Mouse (Mus musculus): ENCODE measurements around the gene Cd3eap. TPM values are rescaled to one million over a fixed set of nuclear protein-coding genes. Genes with fewer than 3 reads are reported as not detected.

Cd3eap gene
- polyA plus RNA-seq, 1 experiment from 2014 or later, result 20.5 TPM

DNA sequence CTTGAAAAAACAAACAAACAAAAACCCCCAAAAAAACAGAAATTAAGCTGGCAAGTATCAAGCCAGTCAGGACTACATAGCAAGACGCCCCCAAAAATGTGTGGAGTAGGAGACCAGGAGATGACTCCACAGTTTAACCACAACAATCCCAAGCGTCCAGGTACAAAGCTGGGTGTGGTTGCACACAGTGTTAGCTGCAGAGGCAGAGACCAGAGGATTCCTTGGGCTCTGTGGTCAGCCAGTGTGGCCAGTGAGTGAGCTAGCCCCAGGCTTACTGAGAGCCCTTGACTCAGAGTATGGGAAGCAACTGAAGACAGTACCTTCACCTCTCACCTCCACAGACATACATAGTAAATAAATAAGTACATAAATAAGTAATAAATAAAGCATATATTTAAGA, 27.4 kb downstream of the Cd3eap start:
- no peak overlapping the region for H3K4me3 ChIP-seq (ENCODE audit: inconsistent target)
- no peaks in the 10 kb centered on the region for H3K79me2 ChIP-seq (ENCODE audit: inconsistent target)
- no peaks in the 10 kb centered on the region for H3K36me3 ChIP-seq (ENCODE audit: inconsistent target)
- no peak overlapping the region for H3K27ac ChIP-seq
- WGBS (ENCODE audit: missing documents), result 84% methylated on average over 2 of the region's 2 CpGs

DNA sequence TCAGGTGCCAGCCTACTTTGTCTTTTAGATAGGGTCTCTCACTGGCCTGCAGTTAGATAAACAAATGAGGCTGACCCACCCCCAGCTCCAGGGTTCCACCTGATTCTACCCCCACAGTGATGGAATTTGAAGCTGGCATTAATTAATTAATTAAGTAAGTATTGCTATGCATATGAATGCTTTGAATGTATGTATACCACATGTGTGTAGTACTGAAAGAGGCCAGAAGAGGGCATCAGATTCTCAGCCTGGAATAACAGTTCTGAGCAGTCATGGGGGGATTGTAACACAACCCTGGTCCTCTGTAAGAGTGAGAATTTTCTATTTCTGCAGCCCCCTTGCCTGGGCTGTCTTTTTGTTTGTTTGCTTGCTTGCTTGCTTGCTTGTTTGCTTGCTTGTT, 30.9 kb downstream of the Cd3eap start:
- Histone ChIP-seq H3K27ac (no peak overlapping the region), H3K36me3 (ENCODE audit: inconsistent target) (no peaks in the 10 kb centered on the region), H3K4me3 (ENCODE audit: inconsistent target) (no peak overlapping the region), H3K79me2 (ENCODE audit: inconsistent target) (no peaks in the 10 kb centered on the region)

DNA sequence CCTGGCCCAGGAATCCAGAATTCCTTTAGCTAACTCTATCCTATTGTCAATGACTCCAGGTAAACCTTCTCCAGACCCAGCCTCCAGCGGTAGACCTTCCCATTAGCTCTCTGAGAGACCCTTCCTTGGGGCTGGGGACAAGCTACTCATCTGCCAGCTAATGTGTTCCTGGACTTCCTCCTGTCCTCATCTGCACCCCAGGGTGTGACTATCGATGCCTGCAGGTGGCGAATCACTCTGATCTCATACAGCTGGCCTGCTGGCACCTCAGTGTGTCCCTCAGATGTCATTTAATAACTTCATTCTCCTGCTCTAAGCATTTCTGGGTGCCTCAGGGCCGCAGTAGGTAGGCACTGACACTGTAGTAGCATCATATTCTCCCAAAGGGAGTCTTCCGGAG, 31.5 kb downstream of the Cd3eap start:
- 75% methylated on average over 5 of the region's 5 CpGs for WGBS (ENCODE audit: missing documents)
- Histone ChIP-seq H3K27ac (no peak overlapping the region), H3K79me2 (ENCODE audit: inconsistent target) (no peaks in the 10 kb centered on the region), H3K36me3 (ENCODE audit: inconsistent target) (no peaks in the 10 kb centered on the region), H3K4me3 (ENCODE audit: inconsistent target) (no peak overlapping the region)

DNA sequence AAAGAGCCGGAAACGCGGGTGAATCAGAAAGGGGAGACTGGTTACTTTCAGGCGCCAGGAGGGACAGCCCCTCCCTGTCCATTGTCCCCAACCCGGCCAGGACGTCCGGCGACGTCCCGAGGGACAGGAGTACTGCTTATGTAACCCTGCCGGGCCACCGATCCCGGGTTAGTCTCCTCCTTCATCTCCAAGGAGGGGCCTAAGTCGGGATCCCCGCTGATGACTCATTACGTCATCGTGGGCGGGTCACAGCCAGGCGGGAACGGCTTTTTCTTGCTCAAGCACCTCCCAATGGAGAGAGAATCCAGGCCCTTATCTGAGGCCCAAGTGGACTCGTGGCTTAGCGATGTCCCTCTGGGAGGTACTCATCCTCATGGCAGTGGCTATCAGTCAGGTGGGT, 32.2 kb downstream of the Cd3eap start:
- 7% methylated on average over 18 of the region's 22 CpGs for WGBS (ENCODE audit: missing documents)
- Histone ChIP-seq H3K27ac (no peak overlapping the region), H3K4me3 (ENCODE audit: inconsistent target) (peak overlapping the region; percentile 24; the same call in 1 of the 2 replicates), H3K79me2 (ENCODE audit: inconsistent target) (no peaks in the 10 kb centered on the region), H3K36me3 (ENCODE audit: inconsistent target) (no peaks in the 10 kb centered on the region)

DNA sequence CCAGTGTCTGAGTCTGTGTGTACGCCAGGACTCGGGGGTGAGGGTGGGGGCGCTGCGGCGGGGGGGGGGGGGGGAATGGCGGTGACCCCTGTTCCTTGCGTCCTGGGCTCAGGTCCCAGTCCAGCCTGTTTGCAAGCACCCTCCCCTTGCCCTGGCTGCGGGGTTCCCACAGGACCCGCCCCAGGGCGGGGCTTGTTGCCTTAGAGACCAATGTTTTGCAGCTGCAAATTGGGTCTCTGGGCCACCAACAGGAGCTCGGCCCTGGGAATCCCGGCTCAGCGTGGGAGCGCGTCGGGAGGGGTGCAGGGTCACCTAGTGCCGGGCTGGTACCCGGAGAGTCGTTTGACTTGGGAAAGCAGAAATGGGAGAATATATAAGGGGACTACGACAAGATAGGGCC, 32.9 kb downstream of the Cd3eap start:
- Histone ChIP-seq H3K27ac (no peak overlapping the region), H3K36me3 (ENCODE audit: inconsistent target) (no peaks in the 10 kb centered on the region), H3K4me3 (ENCODE audit: inconsistent target) (peak overlapping the region; percentile 24; the same call in 1 of the 2 replicates), H3K79me2 (ENCODE audit: inconsistent target) (no peaks in the 10 kb centered on the region)
- under 1% methylated on average over 18 of the region's 20 CpGs for WGBS (ENCODE audit: missing documents)

DNA sequence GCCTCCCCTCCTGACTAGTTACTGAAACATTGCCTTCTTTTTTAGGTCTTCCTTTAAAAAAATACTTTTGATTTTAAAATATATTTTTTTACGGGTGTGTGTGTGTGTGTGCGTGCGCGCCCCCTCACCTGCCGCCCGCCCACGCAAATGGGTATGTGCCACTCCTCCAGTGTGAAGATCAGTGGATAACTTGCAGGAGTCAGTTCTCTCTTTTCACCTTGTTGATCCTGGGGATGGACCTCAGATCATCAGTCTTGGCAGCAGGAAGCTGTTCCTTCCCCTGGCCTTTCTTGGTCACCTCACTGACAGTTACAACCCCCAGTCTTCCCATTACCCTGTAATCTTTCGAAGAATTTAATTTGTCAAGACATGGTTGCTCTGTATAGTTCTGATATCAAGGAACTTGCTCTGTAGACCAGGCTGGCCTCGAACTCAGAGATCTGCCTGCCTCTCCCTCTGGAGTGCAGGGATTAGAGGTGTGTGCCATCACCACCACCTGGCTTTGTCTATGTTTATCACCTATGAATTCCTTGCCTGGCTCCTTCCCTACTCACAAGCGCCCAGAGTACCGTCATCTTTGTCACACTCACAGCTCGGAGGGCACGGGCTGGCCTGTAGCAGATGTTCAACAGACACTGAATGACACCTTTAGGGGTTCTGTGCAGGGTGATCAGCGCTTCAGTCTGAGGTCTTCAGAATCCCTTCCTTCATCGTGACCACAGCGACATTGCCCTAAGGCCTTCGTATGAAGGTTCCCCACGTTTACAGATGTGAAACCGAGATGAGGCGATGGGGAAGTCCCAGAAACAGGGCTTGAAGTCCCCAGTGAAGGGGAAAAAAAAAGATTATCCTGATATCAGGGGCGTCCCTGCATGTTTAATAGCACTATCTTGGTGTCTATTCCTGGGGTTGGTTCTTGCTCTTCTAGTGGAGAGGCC, 33.8 kb downstream of the Cd3eap start:
- Histone ChIP-seq H3K4me3 (ENCODE audit: inconsistent target) (no peak overlapping the region), H3K27ac (no peak overlapping the region), H3K36me3 (ENCODE audit: inconsistent target) (no peaks in the 10 kb centered on the region), H3K79me2 (ENCODE audit: inconsistent target) (no peaks in the 10 kb centered on the region)
- WGBS (ENCODE audit: missing documents), result 54% methylated on average over 20 of the region's 21 CpGs

DNA sequence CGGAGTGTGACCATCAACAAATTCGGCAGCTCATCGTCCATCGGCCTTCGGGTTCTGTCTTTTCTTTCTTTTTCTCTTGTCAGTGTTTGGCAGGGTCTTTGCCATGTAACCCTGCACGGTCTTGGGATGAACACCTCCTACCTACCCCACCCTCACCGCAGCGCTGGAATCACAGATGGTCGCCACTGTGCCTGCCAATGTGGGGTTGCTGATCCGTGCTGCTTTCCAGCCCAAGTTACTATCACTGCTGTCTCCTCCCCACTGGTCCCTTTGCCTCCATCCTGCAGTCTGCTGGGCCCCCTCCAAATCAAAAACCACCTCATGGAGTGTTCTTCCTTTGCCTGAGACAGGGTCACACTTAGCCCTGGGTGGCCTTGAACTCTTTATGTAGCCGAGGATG, 35.1 kb downstream of the Cd3eap start:
- Histone ChIP-seq H3K36me3 (ENCODE audit: inconsistent target) (no peaks in the 10 kb centered on the region), H3K79me2 (ENCODE audit: inconsistent target) (no peaks in the 10 kb centered on the region), H3K4me3 (ENCODE audit: inconsistent target) (no peak overlapping the region), H3K27ac (no peak overlapping the region)
- WGBS (ENCODE audit: missing documents), result 96% methylated on average over 11 of the region's 11 CpGs

DNA sequence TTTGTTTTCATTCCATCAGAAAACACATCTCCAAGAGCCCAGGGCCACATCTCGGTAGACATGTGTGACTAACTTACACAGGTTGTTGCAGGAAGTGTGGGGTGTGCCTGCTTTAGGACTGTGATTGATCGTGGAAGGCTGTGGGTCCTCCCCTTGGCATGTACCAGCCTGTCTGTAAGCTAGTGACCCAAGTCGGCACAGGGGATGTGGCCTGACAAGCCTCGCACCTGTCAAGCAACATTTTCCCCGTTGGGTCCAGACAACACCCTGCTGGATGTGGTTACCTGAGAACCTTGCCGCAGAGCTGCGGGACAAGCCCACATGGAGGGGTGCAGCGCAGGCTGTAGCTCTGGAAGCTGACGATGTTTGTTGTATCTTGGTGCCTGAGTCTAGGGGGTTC, 36.8 kb downstream of the Cd3eap start:
- 81% methylated on average over 9 of the region's 9 CpGs for WGBS (ENCODE audit: missing documents)

DNA sequence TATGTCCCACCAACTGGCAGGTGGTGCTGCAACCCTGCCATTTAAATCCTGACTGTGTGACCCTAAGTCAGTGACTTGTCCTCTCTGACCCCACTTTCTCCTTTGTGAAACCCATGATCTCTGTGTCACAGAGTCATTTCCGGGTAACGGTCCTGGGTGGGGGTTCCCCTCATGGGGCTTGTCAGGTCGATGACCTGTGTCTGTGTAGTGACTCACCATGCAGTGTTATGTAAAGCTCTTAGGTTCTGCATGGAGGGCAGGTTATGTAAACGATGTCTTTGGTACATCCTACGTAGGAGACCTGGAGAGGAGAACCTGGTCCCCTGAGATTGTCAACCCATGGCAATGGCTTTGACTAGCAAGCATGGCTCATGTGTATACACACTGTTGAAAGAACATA, 37.8 kb downstream of the Cd3eap start:
- 9% methylated on average over 5 of the region's 5 CpGs for WGBS (ENCODE audit: missing documents)
- Histone ChIP-seq H3K36me3 (ENCODE audit: inconsistent target) (no peaks in the 10 kb centered on the region), H3K79me2 (ENCODE audit: inconsistent target) (no peaks in the 10 kb centered on the region), H3K4me3 (ENCODE audit: inconsistent target) (no peak overlapping the region), H3K27ac (no peak overlapping the region)

More for the DNA sequence above, 36.8 kb downstream of the Cd3eap start:
- no peaks in the 10 kb centered on the region for H3K36me3 ChIP-seq (ENCODE audit: inconsistent target)
- no peak overlapping the region for H3K27ac ChIP-seq
- no peaks in the 10 kb centered on the region for H3K79me2 ChIP-seq (ENCODE audit: inconsistent target)
- no peak overlapping the region for H3K4me3 ChIP-seq (ENCODE audit: inconsistent target)

DNA sequence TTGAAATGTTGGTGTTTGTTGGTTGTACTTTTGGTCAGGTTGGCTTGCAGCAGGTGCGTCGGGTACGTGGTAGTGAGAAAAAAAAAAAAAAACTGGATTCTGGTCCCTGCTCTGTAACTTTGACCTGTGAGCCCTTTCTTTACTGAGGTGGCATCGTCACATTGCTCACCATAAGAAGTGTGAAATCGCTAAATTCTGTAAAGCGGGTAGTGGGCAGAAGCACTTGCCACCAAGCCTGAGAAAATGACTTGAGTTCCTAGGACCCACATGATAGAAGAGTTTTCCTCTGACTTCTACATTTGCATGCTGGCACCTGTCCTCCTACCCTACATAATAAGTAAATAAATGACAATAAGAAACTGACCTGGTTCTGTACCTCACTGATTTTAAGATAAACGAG, 38.6 kb downstream of the Cd3eap start:
- 57% methylated on average over 7 of the region's 7 CpGs for WGBS (ENCODE audit: missing documents)
- Histone ChIP-seq H3K79me2 (ENCODE audit: inconsistent target) (no peaks in the 10 kb centered on the region), H3K27ac (no peak overlapping the region), H3K4me3 (ENCODE audit: inconsistent target) (no peak overlapping the region), H3K36me3 (ENCODE audit: inconsistent target) (no peaks in the 10 kb centered on the region)

DNA sequence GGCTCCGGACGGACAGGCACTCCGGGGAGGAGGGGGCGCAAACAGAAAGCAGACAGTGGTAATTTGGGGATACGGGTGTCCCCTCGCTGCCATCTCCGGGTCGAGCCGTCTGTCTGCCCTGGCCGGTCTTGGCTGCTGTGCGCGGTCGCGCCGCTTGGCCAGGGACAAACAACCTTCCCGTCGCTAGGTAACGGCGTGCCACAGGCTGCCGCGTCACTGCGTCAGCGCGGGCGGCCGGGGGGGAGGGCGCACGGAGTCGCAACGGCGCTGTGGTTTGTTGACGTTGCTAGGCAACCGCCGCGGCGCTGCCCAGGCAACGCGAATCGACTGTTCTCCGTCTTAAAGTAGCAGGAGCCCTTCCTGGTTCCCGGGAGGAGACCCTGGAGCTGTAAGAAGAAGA, 39.4 kb downstream of the Cd3eap start:
- H3K27ac ChIP-seq, result peak overlapping the region; percentile 22
- H3K4me3 ChIP-seq (ENCODE audit: inconsistent target), result no peak overlapping the region; the same call in 1 of the 2 replicates
- WGBS (ENCODE audit: missing documents), result 3% methylated on average over 37 of the region's 41 CpGs
- no peaks in the 10 kb centered on the region for H3K79me2 ChIP-seq (ENCODE audit: inconsistent target)
- no peaks in the 10 kb centered on the region for H3K36me3 ChIP-seq (ENCODE audit: inconsistent target)

DNA sequence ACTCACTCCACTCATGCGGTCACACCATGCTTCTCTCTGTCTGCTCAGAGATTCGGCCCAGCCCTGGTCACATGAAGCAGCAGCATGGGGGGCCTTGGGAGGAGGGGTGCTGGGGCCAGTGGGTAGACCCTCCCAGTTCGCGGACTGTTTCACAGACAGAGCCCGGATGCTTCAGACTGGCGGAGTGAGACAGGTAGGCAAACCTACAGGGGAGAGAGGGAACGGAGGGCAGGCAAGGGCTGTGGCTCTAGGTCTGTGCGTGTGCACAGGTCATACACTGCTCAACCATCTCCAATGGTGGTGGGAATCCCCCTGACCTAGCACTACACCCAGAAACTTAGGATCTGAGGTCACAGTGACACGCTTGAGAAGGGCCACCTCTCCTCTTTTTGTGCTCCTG, 39.8 kb downstream of the Cd3eap start:
- H3K36me3 ChIP-seq (ENCODE audit: inconsistent target), result no peaks in the 10 kb centered on the region
- H3K79me2 ChIP-seq (ENCODE audit: inconsistent target), result no peaks in the 10 kb centered on the region
- peak overlapping the region; percentile 22 for H3K27ac ChIP-seq
- WGBS (ENCODE audit: missing documents), result 69% methylated on average over 8 of the region's 9 CpGs
- H3K4me3 ChIP-seq (ENCODE audit: inconsistent target), result no peak overlapping the region

DNA sequence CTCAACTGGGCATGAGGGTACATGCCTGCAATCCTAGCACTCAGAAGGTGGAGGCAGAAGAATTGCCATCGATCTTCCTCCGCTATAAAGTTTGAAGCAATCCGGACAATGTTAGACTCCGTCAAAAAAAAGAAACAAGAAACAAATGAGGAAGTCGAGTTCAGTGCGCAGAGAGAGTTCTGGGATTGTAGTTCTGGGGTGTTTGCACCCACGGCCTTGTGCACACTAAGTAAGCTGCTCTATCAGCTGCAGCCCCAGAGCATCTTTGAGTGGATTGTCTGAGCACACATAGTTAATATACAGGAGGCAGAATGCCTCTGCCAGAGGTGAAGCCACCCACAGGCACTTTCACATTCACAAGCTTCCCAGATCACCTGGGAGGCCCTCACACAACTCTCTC, 40.6 kb downstream of the Cd3eap start:
- Histone ChIP-seq H3K4me3 (ENCODE audit: inconsistent target) (no peak overlapping the region), H3K36me3 (ENCODE audit: inconsistent target) (no peaks in the 10 kb centered on the region), H3K79me2 (ENCODE audit: inconsistent target) (no peaks in the 10 kb centered on the region), H3K27ac (peak overlapping the region; percentile 73)
- 4% methylated on average over 7 of the region's 7 CpGs for WGBS (ENCODE audit: missing documents)

DNA sequence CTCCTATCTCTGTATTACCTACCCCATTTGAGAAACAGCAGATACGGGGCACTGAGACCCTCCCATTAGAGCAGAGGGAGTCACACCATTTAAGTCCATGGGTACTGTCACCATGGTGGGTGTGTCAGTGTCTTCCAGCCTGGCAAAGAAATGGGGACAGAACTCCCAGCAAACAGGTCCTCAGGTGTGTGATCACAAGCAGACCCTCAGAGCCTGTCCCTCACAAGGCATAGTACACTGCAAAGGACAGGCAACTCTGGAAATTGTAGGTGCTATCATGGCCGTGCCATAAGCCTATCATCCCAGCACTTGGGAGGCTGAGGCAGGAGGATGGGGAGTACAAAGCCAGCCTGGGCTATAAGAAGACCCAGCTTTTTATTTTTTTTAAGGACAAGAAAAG, 41.1 kb downstream of the Cd3eap start:
- H3K4me3 ChIP-seq (ENCODE audit: inconsistent target), result no peak overlapping the region

DNA sequence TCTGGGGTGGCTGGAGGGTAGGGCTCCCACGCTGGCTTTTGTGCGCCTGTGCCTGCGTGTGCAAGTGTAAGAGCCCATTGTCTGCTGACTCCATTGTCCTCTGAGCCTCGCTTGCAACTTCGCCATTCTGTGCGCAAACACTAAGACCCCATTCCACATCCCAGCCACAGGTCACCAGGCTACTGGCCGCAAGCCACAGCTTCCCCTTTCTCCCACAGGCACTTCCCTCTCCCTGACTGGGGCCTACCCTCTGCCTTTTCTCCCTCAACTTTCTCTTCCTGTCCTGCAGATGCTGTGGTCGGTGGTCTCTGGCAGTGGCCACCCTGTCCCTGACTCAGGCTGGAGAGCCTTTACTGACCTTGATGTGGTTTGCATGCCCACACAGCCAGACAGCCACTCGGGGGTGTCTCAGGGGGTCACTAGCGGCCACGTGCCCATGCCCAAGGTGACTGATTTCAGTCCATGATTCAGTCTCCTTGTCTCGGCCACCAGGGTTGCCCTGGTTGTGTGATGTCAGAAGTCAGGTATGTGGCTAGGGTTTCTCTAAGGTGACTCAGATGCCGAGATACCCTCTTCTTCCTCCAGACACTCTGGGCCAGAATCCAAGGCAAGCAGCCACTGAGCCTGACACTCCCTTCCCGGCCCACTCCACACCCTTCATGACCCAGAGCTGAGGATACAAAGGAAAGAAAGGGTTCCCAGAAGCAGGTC, 42.7 kb downstream of the Cd3eap start:
- Histone ChIP-seq H3K36me3 (ENCODE audit: inconsistent target) (no peaks in the 10 kb centered on the region), H3K4me3 (ENCODE audit: inconsistent target) (no peak overlapping the region), H3K27ac (peak overlapping the region; percentile 90), H3K79me2 (ENCODE audit: inconsistent target) (no peaks in the 10 kb centered on the region)
- 8% methylated on average over 14 of the region's 14 CpGs for WGBS (ENCODE audit: missing documents)

More for the DNA sequence above, 41.1 kb downstream of the Cd3eap start:
- Histone ChIP-seq H3K27ac (peak overlapping the region; percentile 73), H3K79me2 (ENCODE audit: inconsistent target) (no peaks in the 10 kb centered on the region), H3K36me3 (ENCODE audit: inconsistent target) (no peaks in the 10 kb centered on the region)
- 81% methylated on average over 2 of the region's 2 CpGs for WGBS (ENCODE audit: missing documents)
